Mouse (Mus musculus): ENCODE results near the gene Rtf1.
"Not testable (repeated sequence)": the region's sequence is repeated elsewhere in the genome, so short reads cannot be mapped to it uniquely, and the experiment has no call there.

Gene Rtf1

DNA sequence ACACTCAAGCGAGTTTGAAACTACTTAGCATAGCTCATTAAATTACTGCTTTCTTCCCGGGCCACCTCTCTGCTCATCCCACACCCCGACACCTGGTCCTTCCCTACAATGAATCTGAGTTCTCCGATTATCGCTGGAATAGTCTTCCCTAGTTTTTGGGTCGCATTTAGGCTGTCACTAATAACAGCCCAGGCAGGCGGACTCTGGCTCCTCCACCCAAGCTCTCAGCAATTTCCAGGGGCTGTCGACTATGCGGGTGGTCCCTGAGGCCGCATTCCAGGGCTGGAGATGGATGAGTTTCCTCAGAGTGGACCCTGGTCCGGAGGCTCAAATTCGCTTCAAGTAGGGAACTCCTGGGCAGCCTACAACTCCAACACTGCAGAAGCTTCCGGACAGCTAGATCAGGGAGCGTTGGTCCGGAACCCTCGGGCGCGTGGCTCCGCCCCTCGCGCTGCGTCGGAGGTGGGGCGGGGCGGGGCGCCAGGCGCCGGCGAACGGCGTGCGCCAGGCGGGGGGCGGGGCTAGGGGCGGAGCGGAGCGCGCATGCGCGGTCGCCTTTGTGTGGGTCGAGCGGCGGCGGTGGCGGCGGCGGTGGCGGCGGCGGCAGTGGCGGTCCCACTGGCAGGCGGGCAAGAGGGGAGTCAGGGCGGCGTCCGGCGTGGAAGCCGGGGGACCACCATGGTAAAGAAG is at the start of gene Rtf1:
Gene Rtf1, plus strand, starts transcription at position 544 of the 690 bp plus-strand sequence.
- peak; percentile 99 for DNase-seq (ENCODE audit: low spot score in 2 of 2)

- DNase-seq (ENCODE audit: low spot score in 2 of 2) = no peak
These were observed 38.1 kb upstream of the Rtf1 start for GRCm38 (mm10) chr2:119636781-119637180.

- no peak for DNase-seq (ENCODE audit: low spot score in 2 of 2)
These were observed 33.5 kb upstream of the Rtf1 start for GRCm38 (mm10) chr2:119641214-119641912.

- no peak for DNase-seq (ENCODE audit: low spot score in 2 of 2)
These were observed 30.6 kb upstream of the Rtf1 start for GRCm38 (mm10) chr2:119644254-119644653.

DNA sequence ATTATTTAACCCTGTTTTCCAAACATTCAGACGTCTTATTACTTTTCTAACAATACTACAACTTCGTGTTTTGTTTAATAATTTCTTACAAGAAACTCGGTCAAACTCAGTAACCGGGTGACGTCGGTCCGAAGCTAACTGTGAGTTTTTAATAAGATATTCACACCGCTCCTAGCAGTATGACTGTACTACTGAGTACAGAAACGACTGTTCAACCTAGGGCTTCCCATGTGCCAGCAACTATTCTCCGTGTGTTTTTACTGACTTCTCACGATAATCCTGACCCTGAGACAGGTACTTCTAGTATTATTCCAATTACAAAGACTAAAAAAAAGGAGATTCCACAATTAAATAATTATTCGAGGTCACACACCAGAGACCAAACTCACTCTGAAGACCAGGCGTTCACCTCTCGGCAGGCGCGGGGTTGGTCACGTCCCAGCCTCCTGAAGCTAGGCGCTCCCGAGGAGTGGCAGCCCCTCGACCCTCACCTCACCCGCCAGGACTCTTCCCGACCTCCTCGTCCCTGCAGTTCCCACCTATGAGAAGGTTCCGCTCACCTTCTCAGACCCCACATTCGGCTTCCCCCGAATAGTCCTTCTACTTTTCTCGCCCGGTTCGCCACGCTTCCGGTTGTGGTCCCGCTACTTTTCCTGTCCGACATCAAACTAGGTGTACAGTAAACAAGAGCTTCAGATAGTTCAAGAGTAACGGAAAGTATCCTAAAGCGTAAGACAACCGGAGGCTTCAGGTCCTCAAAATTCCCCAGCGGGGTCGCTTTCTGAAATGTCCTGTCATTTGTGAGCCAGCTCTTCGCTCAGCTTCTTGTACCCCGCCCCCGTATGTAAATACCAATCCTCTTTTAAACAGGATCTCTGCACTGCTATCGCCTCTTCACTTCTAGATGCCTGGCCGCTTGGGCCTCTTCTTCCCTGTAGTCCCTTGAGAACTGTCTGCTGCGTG is 12.4 kb upstream of the Rtf1 start, which contains the start of gene Ndufaf1:
Gene Ndufaf1, minus strand, starts transcription at position 608 of the 963 bp plus-strand sequence.
- DNase-seq (ENCODE audit: low spot score in 2 of 2) = peak; percentile 76 to 83

- not testable (repeated sequence) for DNase-seq (ENCODE audit: low spot score in 2 of 2)
These were observed 9.1 kb upstream of the Rtf1 start for GRCm38 (mm10) chr2:119665744-119666143.

GRCm38 (mm10) chr2:119669010-119669409 is 5.9 kb upstream of the Rtf1 start:
- peak; percentile 14 to 39 for DNase-seq (ENCODE audit: low spot score in 2 of 2)

GRCm38 (mm10) chr2:119675215-119675784 is 432 bp downstream of the Rtf1 start:
- DNase-seq (ENCODE audit: low spot score in 2 of 2) = no peak

GRCm38 (mm10) chr2:119675831-119676230 is 963 bp downstream of the Rtf1 start:
- no peak for DNase-seq (ENCODE audit: low spot score in 2 of 2)

DNA sequence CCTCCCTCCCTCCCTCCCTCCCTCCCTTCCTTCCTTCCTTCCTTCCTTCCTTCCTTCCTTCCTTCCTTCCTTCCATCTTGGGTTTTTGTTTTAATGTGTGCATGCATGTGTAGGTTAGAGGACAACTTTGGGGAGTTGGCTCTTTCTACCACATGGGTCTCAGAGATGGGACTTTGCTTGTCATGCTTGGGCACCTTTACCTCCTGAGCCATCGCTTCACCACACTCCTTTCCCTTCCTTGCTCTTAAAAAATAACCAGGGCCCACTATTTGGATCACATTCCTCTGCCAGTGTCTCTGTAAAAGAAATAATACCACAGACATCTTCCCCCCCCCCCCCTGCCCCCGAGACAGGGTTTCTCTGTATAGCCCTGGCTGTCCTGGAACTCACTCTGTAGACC is 8.8 kb downstream of the Rtf1 start:
- DNase-seq (ENCODE audit: low spot score in 2 of 2) = no peak

DNA sequence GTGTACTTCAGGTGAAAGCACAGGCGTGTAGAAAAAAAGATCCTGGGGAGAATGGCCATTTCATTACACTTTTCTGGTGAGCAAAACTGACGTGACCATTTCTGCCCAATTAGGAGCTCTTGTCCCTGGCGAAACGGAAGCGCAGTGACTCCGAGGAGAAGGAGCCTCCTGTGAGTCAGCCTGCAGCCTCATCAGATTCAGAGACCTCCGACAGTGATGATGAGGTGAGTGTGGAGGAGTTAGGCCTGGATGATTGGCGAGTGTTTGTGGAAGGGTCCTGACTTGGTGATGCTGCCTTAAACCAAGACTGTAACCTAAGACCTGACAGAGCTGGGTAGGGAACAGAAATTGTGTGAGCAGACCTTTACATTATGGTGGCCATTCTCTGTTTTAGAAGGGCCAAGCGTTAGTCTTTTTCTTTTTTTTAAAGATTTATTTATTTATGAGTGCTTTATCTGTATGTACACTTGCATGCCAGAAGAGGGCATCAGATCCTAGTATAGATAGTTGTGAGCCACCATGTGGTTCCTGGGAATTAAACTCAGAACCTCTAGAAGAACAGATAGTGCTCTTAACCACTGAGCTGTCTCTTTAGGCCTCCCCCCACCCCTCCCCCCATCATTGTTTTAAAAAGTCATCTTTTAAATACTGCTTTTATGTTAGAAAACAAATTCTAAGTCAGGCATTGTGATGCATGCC is 17.3 kb downstream of the Rtf1 start:
- DNase-seq (ENCODE audit: low spot score in 2 of 2) = no peak

- no peak for DNase-seq (ENCODE audit: low spot score in 2 of 2)
These were observed 20.0 kb downstream of the Rtf1 start for GRCm38 (mm10) chr2:119694826-119695225.

- DNase-seq (ENCODE audit: low spot score in 2 of 2) = no peak
These were observed 21.2 kb downstream of the Rtf1 start for GRCm38 (mm10) chr2:119696111-119696510.

DNA sequence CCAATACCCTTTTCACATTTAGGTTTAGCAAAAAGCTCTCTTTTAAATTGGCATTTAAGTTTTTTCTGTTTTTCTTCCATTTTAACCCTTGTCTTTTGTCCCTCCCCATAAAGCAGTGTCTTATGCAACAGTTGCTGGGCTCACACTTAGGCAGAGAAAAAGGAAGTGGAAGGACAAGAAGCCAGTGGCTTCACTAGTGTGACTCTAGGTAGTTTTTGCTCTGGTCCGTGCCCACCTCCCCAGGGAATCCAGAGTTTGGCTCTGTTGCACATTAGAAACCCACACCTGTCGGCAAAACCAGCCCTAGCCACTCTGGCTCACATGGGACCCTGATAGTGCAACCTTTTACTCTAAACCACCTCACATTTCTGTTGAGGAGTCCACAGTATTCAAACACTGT is 23.6 kb downstream of the Rtf1 start:
- DNase-seq (ENCODE audit: low spot score in 2 of 2) = peak in 1 of 2 experiments; percentile 61

- no peak for DNase-seq (ENCODE audit: low spot score in 2 of 2)
These were observed 25.1 kb downstream of the Rtf1 start for GRCm38 (mm10) chr2:119699962-119700361.

- DNase-seq (ENCODE audit: low spot score in 2 of 2) = no peak
These were observed 28.3 kb downstream of the Rtf1 start for GRCm38 (mm10) chr2:119703171-119703570.

- no peak for DNase-seq (ENCODE audit: low spot score in 2 of 2)
These were observed 32.8 kb downstream of the Rtf1 start for GRCm38 (mm10) chr2:119707676-119708075.

DNA sequence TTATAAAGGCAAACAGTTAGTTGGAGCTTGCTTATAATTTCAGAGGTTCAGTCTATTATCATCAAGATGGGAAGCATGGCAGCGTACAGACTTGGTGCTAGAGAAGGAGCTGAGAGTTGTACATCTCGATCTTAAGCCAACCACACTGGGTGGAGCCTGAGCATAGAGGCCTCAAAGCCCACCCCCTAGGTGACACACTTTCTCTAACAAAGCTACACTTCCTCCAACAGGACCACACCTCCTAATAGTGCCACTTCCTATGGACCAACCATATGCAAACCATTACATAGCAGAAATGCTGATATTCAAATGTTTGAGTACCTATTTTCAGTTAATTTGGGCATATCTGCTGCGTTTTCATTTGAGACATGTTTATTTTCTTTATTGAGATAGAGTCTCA is 35.1 kb downstream of the Rtf1 start:
- no peak for DNase-seq (ENCODE audit: low spot score in 2 of 2)

- DNase-seq (ENCODE audit: low spot score in 2 of 2) = not testable (repeated sequence)
These were observed 41.0 kb downstream of the Rtf1 start for GRCm38 (mm10) chr2:119715868-119716267.

DNA sequence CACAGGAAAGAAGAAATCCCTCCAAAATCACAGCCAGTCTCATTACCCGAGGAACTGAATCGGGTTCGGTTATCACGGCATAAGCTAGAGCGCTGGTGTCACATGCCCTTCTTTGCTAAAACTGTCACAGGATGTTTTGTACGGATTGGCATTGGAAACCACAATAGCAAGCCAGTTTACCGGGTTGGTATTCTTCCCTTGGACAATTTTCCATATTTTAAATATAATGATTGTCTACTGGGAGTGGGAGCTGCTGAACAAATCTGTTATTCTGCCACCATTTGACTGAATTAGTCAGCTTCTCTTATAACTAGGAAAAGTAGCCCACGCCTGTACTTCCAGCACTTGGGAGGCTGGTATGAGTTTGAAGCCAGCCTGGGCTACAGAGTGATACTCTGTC is 46.2 kb downstream of the Rtf1 start:
- DNase-seq (ENCODE audit: low spot score in 2 of 2) = no peak

All from spleen, postnatal 10 days (tissue).